Mouse (Mus musculus): ENCODE results near the gene Anxa5. TPM values are rescaled to one million over a fixed set of nuclear protein-coding genes. Genes with fewer than 3 reads are reported as not detected.

Anxa5 gene
- polyA plus RNA-seq, 1 experiment = 96.0 TPM

DNA sequence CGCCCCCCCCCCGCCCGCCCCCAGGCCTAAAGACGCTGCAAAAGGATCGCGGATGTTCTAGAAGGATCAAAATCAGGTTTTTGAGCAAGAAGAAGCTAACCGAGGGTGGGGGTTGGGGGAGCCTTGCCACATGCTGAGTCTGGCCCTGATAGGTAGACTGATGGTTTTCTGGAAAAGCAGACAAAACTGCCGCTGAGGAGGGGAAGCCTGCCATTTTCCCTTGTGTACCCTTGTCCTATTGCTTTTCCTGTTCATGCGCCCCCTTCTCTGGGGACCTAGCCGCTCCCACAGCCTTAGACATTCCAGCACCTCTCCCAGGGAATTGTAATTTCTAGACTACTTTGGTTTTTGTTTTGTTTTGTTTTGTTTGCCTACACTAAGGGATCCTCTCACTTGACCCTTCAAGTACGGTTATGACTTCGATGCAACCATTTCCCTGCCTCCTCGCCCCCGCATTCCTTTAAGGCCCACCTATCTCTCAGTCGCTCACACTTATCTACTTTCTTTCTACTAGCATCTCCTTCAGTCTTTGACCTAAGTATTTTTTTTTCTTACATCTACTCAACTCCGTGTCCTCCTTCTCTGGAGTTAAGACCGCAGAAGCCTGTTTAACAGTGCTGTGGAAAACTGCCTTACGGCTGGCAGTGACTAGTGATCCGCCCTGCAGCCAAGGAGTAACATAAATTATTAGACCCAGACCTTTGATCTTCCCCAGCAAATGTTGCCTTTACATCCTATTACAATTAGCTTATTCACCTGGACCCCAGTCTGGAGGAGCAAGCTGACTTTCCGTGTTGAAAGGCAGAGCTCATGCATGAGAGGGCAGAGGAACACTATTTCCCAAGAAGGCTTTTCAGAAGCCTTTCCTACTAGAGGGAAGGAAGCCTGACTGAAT lies 814 bp upstream of the Anxa5 start:
- Histone ChIP-seq H3K4me3 (ENCODE audit: low read depth, low read length) (peak overlapping the region; percentile 16), H3K4me1 (ENCODE audit: control insufficient read depth, insufficient read depth, low read length) (no peaks in the 10 kb centered on the region), H3K9me3 (replicated peaks; ENCODE audit: control insufficient read depth, insufficient read depth, low read length, poor library complexity, severe bottlenecking) (no peaks in the 10 kb centered on the region), H3K27me3 (ENCODE audit: control insufficient read depth, insufficient read depth, low read length, poor library complexity, severe bottlenecking) (no peaks in the 10 kb centered on the region), H3K36me3 (ENCODE audit: control insufficient read depth, insufficient read depth, low read length, poor library complexity, severe bottlenecking) (no peaks in the 10 kb centered on the region), H3K9ac (ENCODE audit: low read depth, poor library complexity, severe bottlenecking) (peak overlapping the region; percentile 5; the same call in 1 of the 2 replicates), H3K27ac (ENCODE audit: insufficient read depth, low read length) (no peak overlapping the region)
- TF ChIP-seq POLR2A (IDR thresholded peaks at IDR 0.05; ENCODE audit: insufficient read depth, low read length) (no peak), CTCF (IDR thresholded peaks at IDR 0.05; ENCODE audit: low read depth, low read length) (no peak), EP300 (IDR thresholded peaks at IDR 0.05; ENCODE audit: insufficient read depth, low read depth, low read length) (no peak)

DNA sequence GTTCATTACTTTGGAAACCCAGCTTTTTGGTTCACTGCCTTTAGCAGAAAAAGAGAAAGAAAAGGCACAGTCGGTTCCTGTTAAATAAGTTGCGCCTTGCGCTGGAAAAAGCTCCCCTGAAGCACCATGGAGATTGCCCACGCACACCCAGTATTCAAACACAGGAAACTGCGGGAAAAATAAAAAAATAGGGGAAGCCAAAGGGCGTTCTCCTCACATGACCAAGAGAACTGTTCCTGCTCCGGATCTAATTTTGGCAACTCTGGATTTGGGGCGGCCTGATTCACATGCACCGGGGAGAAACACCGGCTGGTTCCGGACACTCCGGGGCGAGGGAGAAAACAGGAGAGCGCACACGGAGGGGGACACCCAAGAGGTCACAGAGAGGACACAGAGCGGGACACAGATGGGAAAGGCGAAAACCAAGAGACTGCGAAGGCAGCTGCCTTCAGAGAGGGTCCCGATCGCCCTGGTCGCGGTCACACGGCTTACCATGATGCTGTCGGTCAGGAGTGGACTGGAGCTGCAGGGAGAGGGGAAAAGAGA lies 683 bp downstream of the Anxa5 start:
- no peaks in the 10 kb centered on the region for H3K27me3 ChIP-seq (ENCODE audit: control insufficient read depth, insufficient read depth, low read length, poor library complexity, severe bottlenecking)
- no peaks in the 10 kb centered on the region for H3K36me3 ChIP-seq (ENCODE audit: control insufficient read depth, insufficient read depth, low read length, poor library complexity, severe bottlenecking)
- H3K9me3 ChIP-seq (replicated peaks; ENCODE audit: control insufficient read depth, insufficient read depth, low read length, poor library complexity, severe bottlenecking) = no peaks in the 10 kb centered on the region
- H3K4me1 ChIP-seq (ENCODE audit: control insufficient read depth, insufficient read depth, low read length) = no peaks in the 10 kb centered on the region
- TF ChIP-seq POLR2A (IDR thresholded peaks at IDR 0.05; ENCODE audit: insufficient read depth, low read length) = no peak
- TF ChIP-seq CTCF (IDR thresholded peaks at IDR 0.05; ENCODE audit: low read depth, low read length) = no peak
- H3K4me3 ChIP-seq (ENCODE audit: low read depth, low read length) = peak overlapping the region; percentile 72
- peak overlapping the region; percentile 36 for H3K9ac ChIP-seq (ENCODE audit: low read depth, poor library complexity, severe bottlenecking)
- H3K27ac ChIP-seq (ENCODE audit: insufficient read depth, low read length) = no peak overlapping the region

DNA sequence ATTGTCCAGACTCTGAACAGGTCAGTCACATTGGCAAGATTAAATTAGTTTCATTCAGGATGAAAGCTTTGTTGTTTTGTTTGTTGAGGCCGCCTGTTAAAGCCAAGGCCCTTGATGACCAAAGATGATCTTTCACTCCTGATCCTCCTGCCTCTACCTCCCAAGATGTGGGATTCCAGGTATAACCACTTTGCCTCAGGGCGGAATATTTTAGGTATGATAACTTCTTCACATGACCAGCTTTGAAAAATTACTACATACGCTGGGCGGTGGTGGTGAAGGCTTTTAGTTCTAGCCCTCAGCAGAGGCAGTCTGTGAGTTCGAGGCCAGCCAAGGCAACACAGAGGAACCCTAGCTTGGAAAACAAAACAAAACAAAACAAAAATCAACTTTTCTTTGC lies 1.3 kb downstream of the Anxa5 start:
- Histone ChIP-seq H3K9ac (ENCODE audit: low read depth, poor library complexity, severe bottlenecking) (no peak overlapping the region), H3K4me1 (ENCODE audit: control insufficient read depth, insufficient read depth, low read length) (no peaks in the 10 kb centered on the region), H3K27ac (ENCODE audit: insufficient read depth, low read length) (no peak overlapping the region), H3K36me3 (ENCODE audit: control insufficient read depth, insufficient read depth, low read length, poor library complexity, severe bottlenecking) (no peaks in the 10 kb centered on the region), H3K4me3 (ENCODE audit: low read depth, low read length) (no peak overlapping the region), H3K27me3 (ENCODE audit: control insufficient read depth, insufficient read depth, low read length, poor library complexity, severe bottlenecking) (no peaks in the 10 kb centered on the region), H3K9me3 (replicated peaks; ENCODE audit: control insufficient read depth, insufficient read depth, low read length, poor library complexity, severe bottlenecking) (no peaks in the 10 kb centered on the region)
- TF ChIP-seq CTCF (IDR thresholded peaks at IDR 0.05; ENCODE audit: low read depth, low read length) (no peak), POLR2A (IDR thresholded peaks at IDR 0.05; ENCODE audit: insufficient read depth, low read length) (no peak), EP300 (IDR thresholded peaks at IDR 0.05; ENCODE audit: insufficient read depth, low read depth, low read length) (no peak)

DNA sequence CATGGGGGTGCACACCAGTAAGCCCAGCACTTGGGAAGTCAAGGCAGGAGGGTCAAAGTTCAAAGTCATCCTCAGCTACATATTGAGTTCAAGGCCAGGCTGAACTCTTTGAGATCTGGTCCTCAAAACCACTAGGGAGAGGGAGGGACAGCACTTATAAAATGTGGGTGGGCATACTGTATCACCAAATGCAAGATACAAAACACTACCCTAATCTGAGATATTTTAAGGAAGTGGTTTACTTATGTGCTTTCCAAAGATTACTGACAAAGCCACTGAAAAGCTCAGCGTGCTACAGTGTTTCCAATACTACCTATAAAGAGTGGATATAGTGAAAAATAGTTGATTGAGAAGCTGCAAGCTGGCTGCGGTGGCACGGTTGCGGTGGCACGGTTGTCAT lies 2.5 kb downstream of the Anxa5 start:
- no peak overlapping the region for H3K9ac ChIP-seq (ENCODE audit: low read depth, poor library complexity, severe bottlenecking)
- H3K27me3 ChIP-seq (ENCODE audit: control insufficient read depth, insufficient read depth, low read length, poor library complexity, severe bottlenecking) = no peaks in the 10 kb centered on the region
- H3K4me3 ChIP-seq (ENCODE audit: low read depth, low read length) = no peak overlapping the region
- TF ChIP-seq EP300 (IDR thresholded peaks at IDR 0.05; ENCODE audit: insufficient read depth, low read depth, low read length) = no peak
- TF ChIP-seq CTCF (IDR thresholded peaks at IDR 0.05; ENCODE audit: low read depth, low read length) = no peak
- no peak for TF ChIP-seq POLR2A (IDR thresholded peaks at IDR 0.05; ENCODE audit: insufficient read depth, low read length)
- no peaks in the 10 kb centered on the region for H3K36me3 ChIP-seq (ENCODE audit: control insufficient read depth, insufficient read depth, low read length, poor library complexity, severe bottlenecking)
- no peaks in the 10 kb centered on the region for H3K9me3 ChIP-seq (replicated peaks; ENCODE audit: control insufficient read depth, insufficient read depth, low read length, poor library complexity, severe bottlenecking)
- H3K4me1 ChIP-seq (ENCODE audit: control insufficient read depth, insufficient read depth, low read length) = no peaks in the 10 kb centered on the region
- H3K27ac ChIP-seq (ENCODE audit: insufficient read depth, low read length) = no peak overlapping the region

DNA sequence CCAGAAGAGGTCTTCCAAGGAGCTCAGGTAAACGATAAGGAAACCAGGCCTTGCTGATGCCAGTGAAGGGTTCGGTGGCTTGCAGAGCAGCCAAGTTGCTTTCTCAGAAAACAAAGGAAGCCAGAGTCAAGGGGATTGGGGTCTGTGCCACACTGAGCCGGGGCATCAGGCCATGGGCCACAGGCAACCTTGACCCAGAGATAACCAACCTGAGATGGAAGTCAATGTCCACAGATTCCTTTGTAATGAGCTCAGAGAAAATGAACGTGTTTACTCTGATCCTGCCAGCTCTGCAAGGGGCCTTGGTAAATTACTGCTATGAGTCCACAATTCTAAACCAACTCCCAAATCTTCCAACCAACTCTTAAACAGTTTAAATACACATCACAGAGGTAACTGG lies 3.8 kb downstream of the Anxa5 start:
- no peaks in the 10 kb centered on the region for H3K36me3 ChIP-seq (ENCODE audit: control insufficient read depth, insufficient read depth, low read length, poor library complexity, severe bottlenecking)
- no peak overlapping the region for H3K4me3 ChIP-seq (ENCODE audit: low read depth, low read length)
- no peak overlapping the region for H3K27ac ChIP-seq (ENCODE audit: insufficient read depth, low read length)
- TF ChIP-seq EP300 (IDR thresholded peaks at IDR 0.05; ENCODE audit: insufficient read depth, low read depth, low read length) (no peak), POLR2A (IDR thresholded peaks at IDR 0.05; ENCODE audit: insufficient read depth, low read length) (no peak), CTCF (IDR thresholded peaks at IDR 0.05; ENCODE audit: low read depth, low read length) (no peak)
- H3K9ac ChIP-seq (ENCODE audit: low read depth, poor library complexity, severe bottlenecking) = no peak overlapping the region
- no peaks in the 10 kb centered on the region for H3K4me1 ChIP-seq (ENCODE audit: control insufficient read depth, insufficient read depth, low read length)
- H3K27me3 ChIP-seq (ENCODE audit: control insufficient read depth, insufficient read depth, low read length, poor library complexity, severe bottlenecking) = no peaks in the 10 kb centered on the region
- no peaks in the 10 kb centered on the region for H3K9me3 ChIP-seq (replicated peaks; ENCODE audit: control insufficient read depth, insufficient read depth, low read length, poor library complexity, severe bottlenecking)

DNA sequence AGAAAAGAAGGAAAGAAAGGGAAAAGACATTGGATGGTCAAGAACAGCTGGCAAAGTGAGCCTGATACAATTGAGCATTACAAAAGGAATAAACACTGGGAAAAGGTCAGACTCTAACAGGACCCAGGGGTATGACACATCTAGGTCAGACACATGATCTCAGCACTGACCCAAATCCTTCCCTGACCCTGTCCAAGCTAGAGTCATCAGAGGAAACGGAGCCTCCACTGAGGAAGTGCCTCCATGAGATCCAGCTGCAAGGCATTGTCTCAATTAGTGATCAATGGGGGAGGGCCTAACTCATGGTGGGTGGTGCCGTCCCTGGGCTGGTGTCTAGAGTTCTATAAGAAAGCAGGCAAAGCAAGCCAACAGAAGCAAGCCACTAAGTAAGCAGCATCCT lies 6.8 kb downstream of the Anxa5 start:
- no peak overlapping the region for H3K27ac ChIP-seq (ENCODE audit: insufficient read depth, low read length)
- H3K9me3 ChIP-seq (replicated peaks; ENCODE audit: control insufficient read depth, insufficient read depth, low read length, poor library complexity, severe bottlenecking) = no peaks in the 10 kb centered on the region
- TF ChIP-seq POLR2A (IDR thresholded peaks at IDR 0.05; ENCODE audit: insufficient read depth, low read length) (no peak), EP300 (IDR thresholded peaks at IDR 0.05; ENCODE audit: insufficient read depth, low read depth, low read length) (no peak), CTCF (IDR thresholded peaks at IDR 0.05; ENCODE audit: low read depth, low read length) (no peak)
- no peaks in the 10 kb centered on the region for H3K4me1 ChIP-seq (ENCODE audit: control insufficient read depth, insufficient read depth, low read length)
- no peaks in the 10 kb centered on the region for H3K27me3 ChIP-seq (ENCODE audit: control insufficient read depth, insufficient read depth, low read length, poor library complexity, severe bottlenecking)
- no peak overlapping the region for H3K4me3 ChIP-seq (ENCODE audit: low read depth, low read length)
- H3K36me3 ChIP-seq (ENCODE audit: control insufficient read depth, insufficient read depth, low read length, poor library complexity, severe bottlenecking) = no peaks in the 10 kb centered on the region
- no peak overlapping the region for H3K9ac ChIP-seq (ENCODE audit: low read depth, poor library complexity, severe bottlenecking)
